In genomic region chr10:37014274-37015107, GRCm38 (mm10) we compare ENCODE assay signal across 9 mouse cellular contexts. TPM values are rescaled to one million over a fixed set of nuclear protein-coding genes. Genes with fewer than 3 reads are reported as not detected.
A peak's percentile ranks its signal among the peaks of the same experiment; 100 is the strongest.
DNase-seq lines count a peak whose midpoint lies in the region; ATAC-seq and TF ChIP-seq lines count a peak whose summit lies in the region.
"Had no signal": no experiment of that assay in that cellular context is flagged by ENCODE, and none has a peak within 500 bp of the region (broad histone marks: within the 10 kb centered on the region; RNA-seq: fewer than 3 reads in every experiment).

No protein-coding gene starts in this region.

- TF ChIP-seq CTCF in left cerebral cortex, adult 2 months (IDR thresholded peaks at IDR 0.05) = peak; percentile 89

- no peaks in the 10 kb centered on the region for H3K27me3 ChIP-seq in liver, embryonic 11.5 days (replicated peaks; ENCODE audit: control insufficient read depth, insufficient read depth, low read length)
- no peaks in the 10 kb centered on the region for H3K27me3 ChIP-seq in forebrain, embryonic 13.5 days
- no peaks in the 10 kb centered on the region for H3K27me3 ChIP-seq in midbrain, embryonic 12.5 days
- H3K27me3 ChIP-seq: stomach, embryonic 15.5 days had no signal

- no peaks in the 10 kb centered on the region for H3K9me3 ChIP-seq in liver, embryonic 11.5 days (ENCODE audit: control insufficient read depth, low read length)
- no peaks in the 10 kb centered on the region for H3K9me3 ChIP-seq in forebrain, embryonic 13.5 days (replicated peaks)
- no peaks in the 10 kb centered on the region for H3K9me3 ChIP-seq in midbrain, embryonic 12.5 days
- H3K9me3 ChIP-seq: stomach, embryonic 15.5 days had no signal

- peak; percentile 55 for DNase-seq in liver
- DNase-seq in liver, embryonic 11.5 days (ENCODE audit: low spot score) = no peak
- DNase-seq in hindlimb bud, embryonic 11.5 days (ENCODE audit: extremely low spot score, low read depth, low spot score) = peak; percentile 67
- peak; percentile 54 to 71 for DNase-seq in left cerebral cortex, adult 2 months (ENCODE audit: extremely low spot score in 1 of 2, low spot score in 2 of 2)
- DNase-seq in spleen, postnatal 10 days (ENCODE audit: low spot score in 2 of 2) = peak; percentile 10 to 69

- no peak overlapping the region for H3K4me3 ChIP-seq in liver, embryonic 11.5 days (ENCODE audit: low read depth, low read length)
- H3K4me3 ChIP-seq in forebrain, embryonic 13.5 days = no peak overlapping the region
- H3K4me3 ChIP-seq in left cerebral cortex, adult 2 months = no peak overlapping the region
- no peak overlapping the region for H3K4me3 ChIP-seq in midbrain, embryonic 12.5 days
- H3K4me3 ChIP-seq: stomach, embryonic 15.5 days had no signal

- H3K27ac ChIP-seq in liver, embryonic 11.5 days (ENCODE audit: low read depth, low read length) = no peak overlapping the region
- H3K27ac ChIP-seq in forebrain, embryonic 13.5 days = no peak overlapping the region
- no peak overlapping the region for H3K27ac ChIP-seq in left cerebral cortex, adult 2 months
- H3K27ac ChIP-seq in midbrain, embryonic 12.5 days (replicated peaks) = no peak overlapping the region
- H3K27ac ChIP-seq: stomach, embryonic 15.5 days had no signal

- ATAC-seq in liver, embryonic 11.5 days (replicated peaks; ENCODE audit: low FRiP score) = no peak
- peak; percentile 70 for ATAC-seq in cerebellum, adult (ENCODE audit: insufficient number of reproducible peaks, low FRiP score, low TSS enrichment)
- peak; percentile 98 for ATAC-seq in forebrain, embryonic 13.5 days
- peak; percentile 85 for ATAC-seq in midbrain, embryonic 12.5 days (ENCODE audit: low FRiP score, low read depth)

- no peak overlapping the region for H3K4me2 ChIP-seq in liver, embryonic 11.5 days
- no peak overlapping the region for H3K4me2 ChIP-seq in forebrain, embryonic 13.5 days
- H3K4me2 ChIP-seq in midbrain, embryonic 12.5 days (replicated peaks) = no peak overlapping the region
- H3K4me2 ChIP-seq: stomach, embryonic 15.5 days had no signal

- intact Hi-C loops in left cerebral cortex, adult 2 months (cut with DNase I) = loop anchor here (2.0 to 10.0 kb wide), 3 partner anchors 123 to 1834 kb away; partner anchors contain the start of gene Marcks

- H3K9ac ChIP-seq in liver, embryonic 11.5 days (ENCODE audit: low read depth, low read length) = no peak overlapping the region
- no peak overlapping the region for H3K9ac ChIP-seq in forebrain, embryonic 13.5 days
- H3K9ac ChIP-seq in midbrain, embryonic 12.5 days (replicated peaks) = no peak overlapping the region
- H3K9ac ChIP-seq: stomach, embryonic 15.5 days had no signal

- whole genome bisulfite sequencing in liver, embryonic 11.5 days = 53% methylated on average over 8 of the region's 8 CpGs
- 53% methylated on average over 8 of the region's 8 CpGs for WGBS in forebrain, embryonic 13.5 days
- 49% methylated on average over 8 of the region's 8 CpGs for WGBS in midbrain, embryonic 12.5 days

- no peaks in the 10 kb centered on the region for H3K4me1 ChIP-seq in liver, embryonic 11.5 days (replicated peaks; ENCODE audit: control insufficient read depth, insufficient read depth, low read length)
- H3K4me1 ChIP-seq in forebrain, embryonic 13.5 days = no peaks in the 10 kb centered on the region
- no peaks in the 10 kb centered on the region for H3K4me1 ChIP-seq in midbrain, embryonic 12.5 days
- H3K4me1 ChIP-seq: stomach, embryonic 15.5 days had no signal

- no peaks in the 10 kb centered on the region for H3K36me3 ChIP-seq in liver, embryonic 11.5 days (ENCODE audit: control insufficient read depth, insufficient read depth, low read length)
- H3K36me3 ChIP-seq in forebrain, embryonic 13.5 days (ENCODE audit: poor library complexity, severe bottlenecking) = no peaks in the 10 kb centered on the region
- H3K36me3 ChIP-seq in midbrain, embryonic 12.5 days = no peaks in the 10 kb centered on the region
- H3K36me3 ChIP-seq: stomach, embryonic 15.5 days had no signal

RNA-seq across cellular contexts. Expression of gene Hdac2, which starts 40.1 kb away (rescaled TPM):
- polyA plus RNA-seq in liver, embryonic 11.5 days (2014; fragmentation: Nextera tagmentation; extraction: Ambion mirVana) = 163 and 177 TPM in 2 replicates
- polyA plus RNA-seq in forebrain, embryonic 13.5 days (2015; fragmentation: Nextera tagmentation; extraction: Ambion mirVana) = 454 and 467 TPM in 2 replicates
- 10 to 100 TPM; 79.0 to 83.8 TPM for total RNA-seq in left cerebral cortex, adult 2 months (2021)
- 420 and 448 TPM in 2 replicates for polyA plus RNA-seq in midbrain, embryonic 12.5 days (2016; fragmentation: Nextera tagmentation; extraction: Ambion mirVana)
